Mouse (Mus musculus) thymus, postnatal 36 days (tissue): ENCODE measurements around the gene R3hcc1l.

Experiments
- DNase-seq, 2 experiments: peaks; one replicate each; pipeline ENCODE4 v3.0.0; 2022; ENCODE audit warnings: mixed read lengths in 2 of 2

Gene R3hcc1l

GRCm38 (mm10) chr19:42601445-42601844, 82.9 kb downstream of the R3hcc1l start:
- no peak for DNase-seq

- no peak for DNase-seq
Measured at GRCm38 (mm10) chr19:42602041-42602440, 83.5 kb downstream of the R3hcc1l start.

GRCm38 (mm10) chr19:42602576-42602975, 84.0 kb downstream of the R3hcc1l start:
- no peak for DNase-seq

GRCm38 (mm10) chr19:42608082-42608481, 89.5 kb downstream of the R3hcc1l start:
- DNase-seq: no peak

- no peak for DNase-seq
Measured at GRCm38 (mm10) chr19:42609716-42610115, 91.2 kb downstream of the R3hcc1l start.

- DNase-seq: no peak
Measured at GRCm38 (mm10) chr19:42611746-42612145, 93.2 kb downstream of the R3hcc1l start.

- peak; percentile 13 to 16 for DNase-seq
Measured at GRCm38 (mm10) chr19:42612654-42613053, 94.1 kb downstream of the R3hcc1l start, which contains the start of gene Loxl4. Loxl4 (minus strand) TSS chr19:42612813.

GRCm38 (mm10) chr19:42613116-42613515, 94.6 kb downstream of the R3hcc1l start:
- DNase-seq: no peak

- no peak for DNase-seq
Measured at GRCm38 (mm10) chr19:42613647-42614225, 95.2 kb downstream of the R3hcc1l start.

- DNase-seq: no peak
Measured at GRCm38 (mm10) chr19:42628068-42628467, 109.5 kb downstream of the R3hcc1l start.

- no peak for DNase-seq
Measured at GRCm38 (mm10) chr19:42631541-42631961, 113.0 kb downstream of the R3hcc1l start.

GRCm38 (mm10) chr19:42632301-42632700, 113.7 kb downstream of the R3hcc1l start:
- DNase-seq: no peak

GRCm38 (mm10) chr19:42633650-42634049, 115.1 kb downstream of the R3hcc1l start:
- no peak for DNase-seq

GRCm38 (mm10) chr19:42636631-42637030, 118.1 kb downstream of the R3hcc1l start:
- DNase-seq: no peak

GRCm38 (mm10) chr19:42638604-42639481, 120.3 kb downstream of the R3hcc1l start:
- no peak for DNase-seq

GRCm38 (mm10) chr19:42639544-42639943, 121.0 kb downstream of the R3hcc1l start:
- no peak for DNase-seq

- DNase-seq: no peak
Measured at GRCm38 (mm10) chr19:42640211-42640610, 121.7 kb downstream of the R3hcc1l start.
